Mouse (Mus musculus) heart, postnatal 25 days (tissue): ENCODE measurements around the gene Haus7. TPM values are rescaled to one million over a fixed set of nuclear protein-coding genes. Genes with fewer than 3 reads are reported as not detected.

ENCODE experiments used
- total RNA-seq, 2 experiments: library from RNA; stranded (reverse); gene quantifications; 2 replicates each; pipeline ENCODE4 v1.2.3; 2021

Haus7 gene
- total RNA-seq, 2 experiments from 2014 or later: 4.8 to 6.2 TPM

Other genes with a start within 250 kb of the Haus7 start
- gene Xlr4b, start 244.7 kb downstream of the Haus7 start, total RNA-seq: under 1 TPM; 0.60 to 0.67 TPM
- gene F8a, start 230.8 kb downstream of the Haus7 start, total RNA-seq: 1 to 10 TPM; 6.9 to 7.5 TPM
- not detected for gene Xlr4c, start 215.9 kb downstream of the Haus7 start, total RNA-seq
- not detected for gene Xlr3c, start 193.7 kb downstream of the Haus7 start, total RNA-seq
- gene Xlr5a, start 166.1 kb downstream of the Haus7 start, total RNA-seq: not detected
- not detected for gene Xlr5c, start 166.1 kb downstream of the Haus7 start, total RNA-seq
- gene Gm45015, start 122.2 kb downstream of the Haus7 start, total RNA-seq: not detected
- 1 to 10 TPM; 4.4 to 5.2 TPM for gene Zfp275, start 116.4 kb downstream of the Haus7 start, total RNA-seq
- gene Gm18336, start 60.3 kb downstream of the Haus7 start, total RNA-seq: not detected
- not detected for gene Zfp92, start 47.9 kb downstream of the Haus7 start, total RNA-seq
- gene Trex2, start 23.7 kb downstream of the Haus7 start, total RNA-seq: not detected
- gene Bgn, start 24.6 kb upstream of the Haus7 start, total RNA-seq: 100 to 1,000 TPM; 213 to 224 TPM
- under 1 TPM in 1 of 2 experiments, not detected in 1; 0.08 TPM for gene Atp2b3, start 44.0 kb upstream of the Haus7 start, total RNA-seq
- not detected for gene Dusp9, start 180.4 kb upstream of the Haus7 start, total RNA-seq
- 1 to 10 TPM; 5.0 to 7.6 TPM for gene Pnck, start 201.1 kb upstream of the Haus7 start, total RNA-seq
- gene Slc6a8, start 214.1 kb upstream of the Haus7 start, total RNA-seq: 100 to 1,000 TPM; 123 to 125 TPM